Mouse (Mus musculus) left cerebral cortex, adult 18-20 months (tissue): ENCODE results near the gene Greb1. TPM values are rescaled to one million over a fixed set of nuclear protein-coding genes. Genes with fewer than 3 reads are reported as not detected.

Experiments
- DNase-seq, 2 experiments: peaks; one replicate each; pipeline ENCODE4 v3.0.0; 2021 to 2022; ENCODE audit warnings: low spot score in 2 of 2, mixed read lengths in 1 of 2
- microRNA-seq, 2 experiments: library from miRNA; unstranded; fragments of <30 nt; microRNA quantifications; one replicate each; pipeline ENCODE4 v1.2.0; 2021
- total RNA-seq, 2 experiments: library from RNA; stranded (reverse); gene quantifications; 2 replicates each; pipeline ENCODE4 v1.2.3; 2021

Gene Greb1
- total RNA-seq, 2 experiments from 2014 or later: 0.98 to 1.0 TPM

GRCm38 (mm10) chr12:16640075-16640474, 160.6 kb downstream of the Greb1 start:
- no peak for DNase-seq

- peak in 1 of 2 experiments; percentile 18 for DNase-seq
These were observed 161.5 kb downstream of the Greb1 start for GRCm38 (mm10) chr12:16639078-16639771.

- no peak for DNase-seq
These were observed 164.9 kb downstream of the Greb1 start for GRCm38 (mm10) chr12:16635816-16636215.

- DNase-seq: peak in 1 of 2 experiments; percentile 61
These were observed 166.4 kb downstream of the Greb1 start for GRCm38 (mm10) chr12:16634075-16634813.

- DNase-seq: no peak
These were observed 167.5 kb downstream of the Greb1 start for GRCm38 (mm10) chr12:16633235-16633634.

- DNase-seq: no peak
These were observed 169.3 kb downstream of the Greb1 start for GRCm38 (mm10) chr12:16631423-16631822.

- DNase-seq: no peak
These were observed 169.9 kb downstream of the Greb1 start for GRCm38 (mm10) chr12:16630866-16631185.

- no peak for DNase-seq
These were observed 170.4 kb downstream of the Greb1 start for GRCm38 (mm10) chr12:16630152-16630865.

Small RNA genes lying within 50 kb of the gene (microRNA-seq; reads per million reads assigned to microRNA genes)
- 0 reads per million in 2 experiments for gene Gm44305

Other genes starting within 250 kb of the Greb1 start
- 10 to 100 TPM; 23.3 to 30.5 TPM for gene Lpin1, start 189.9 kb downstream of the Greb1 start, total RNA-seq
- 100 to 1,000 TPM; 120 to 126 TPM for gene Ntsr2, start 147.5 kb downstream of the Greb1 start, total RNA-seq
- 10 to 100 TPM; 41.7 to 42.3 TPM for gene E2f6, start 10.1 kb upstream of the Greb1 start, total RNA-seq
- gene Rock2, start 94.0 kb upstream of the Greb1 start, total RNA-seq: 100 to 1,000 TPM; 148 to 161 TPM
- gene Pqlc3, start 199.5 kb upstream of the Greb1 start, total RNA-seq: 1 to 10 TPM; 1.1 to 1.7 TPM
- 1 to 10 TPM in 1 of 2 experiments, under 1 TPM in 1; 0.75 to 1.3 TPM for gene 2410004P03Rik, start 210.8 kb upstream of the Greb1 start, total RNA-seq